Mouse (Mus musculus): ENCODE results near the gene Pou5f1.

DNA sequence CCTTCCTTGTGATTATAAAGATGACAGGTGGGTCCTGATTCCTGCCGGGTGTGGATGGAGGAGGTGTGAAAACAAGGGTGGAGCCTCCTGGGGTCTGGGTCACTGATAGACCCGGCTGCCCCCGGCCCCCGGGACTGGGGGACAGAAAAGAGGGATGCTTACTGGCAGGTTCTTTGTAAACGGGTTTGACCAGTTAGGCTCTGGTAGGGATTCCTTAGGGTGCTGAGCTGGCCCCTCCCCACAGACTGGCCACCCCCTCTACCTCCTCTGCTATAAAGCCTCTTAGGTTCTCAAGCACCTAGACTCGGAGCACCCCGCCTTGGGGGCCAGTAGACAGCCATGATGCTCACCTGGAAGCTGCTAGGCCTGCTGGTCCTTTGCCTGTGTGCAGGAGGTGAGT is 27.1 kb downstream of the Pou5f1 start, which contains the start of gene Psors1c2:
- no peak for TF ChIP-seq CTCF (conservative IDR thresholded peaks at IDR 0.05; ENCODE audit: insufficient read depth, insufficient read length, low read depth, low read length)
- TF ChIP-seq POLR2A (IDR thresholded peaks at IDR 0.05; ENCODE audit: low read depth, low read length), result no peak
